Mouse (Mus musculus): Measurements from ENCODE around the gene Tenm4.

The Tenm4 gene

GRCm38 (mm10) chr7:96842477-96843255, 671.6 kb downstream of the Tenm4 start:
- no peak for DNase-seq (ENCODE audit: low read depth, low spot score)

GRCm38 (mm10) chr7:96844104-96844894, 673.3 kb downstream of the Tenm4 start:
- no peak for DNase-seq (ENCODE audit: low read depth, low spot score)

- no peak for DNase-seq (ENCODE audit: low read depth, low spot score)
These were observed 681.7 kb downstream of the Tenm4 start for GRCm38 (mm10) chr7:96852781-96853180.

- DNase-seq (ENCODE audit: low read depth, low spot score), result peak; percentile 76
These were observed 684.9 kb downstream of the Tenm4 start for GRCm38 (mm10) chr7:96855867-96856406.

GRCm38 (mm10) chr7:96856518-96856917, 685.5 kb downstream of the Tenm4 start:
- no peak for DNase-seq (ENCODE audit: low read depth, low spot score)

- no peak for DNase-seq (ENCODE audit: low read depth, low spot score)
These were observed 688.0 kb downstream of the Tenm4 start for GRCm38 (mm10) chr7:96859077-96859476.

GRCm38 (mm10) chr7:96859684-96860083, 688.6 kb downstream of the Tenm4 start:
- DNase-seq (ENCODE audit: low read depth, low spot score), result no peak

GRCm38 (mm10) chr7:96860650-96861049, 689.6 kb downstream of the Tenm4 start:
- DNase-seq (ENCODE audit: low read depth, low spot score), result no peak

- no peak for DNase-seq (ENCODE audit: low read depth, low spot score)
These were observed 694.1 kb downstream of the Tenm4 start for GRCm38 (mm10) chr7:96864894-96865722.

GRCm38 (mm10) chr7:96869079-96869810, 698.2 kb downstream of the Tenm4 start:
- DNase-seq (ENCODE audit: low read depth, low spot score), result no peak

- peak; percentile 73 for DNase-seq (ENCODE audit: low read depth, low spot score)
These were observed 699.4 kb downstream of the Tenm4 start for GRCm38 (mm10) chr7:96870473-96870872.

GRCm38 (mm10) chr7:96871031-96871430, 700.0 kb downstream of the Tenm4 start:
- no peak for DNase-seq (ENCODE audit: low read depth, low spot score)

- peak; percentile 89 for DNase-seq (ENCODE audit: low read depth, low spot score)
These were observed 707.6 kb downstream of the Tenm4 start for GRCm38 (mm10) chr7:96878511-96879276.

GRCm38 (mm10) chr7:96879593-96879992, 708.5 kb downstream of the Tenm4 start:
- DNase-seq (ENCODE audit: low read depth, low spot score), result peak; percentile 79

- DNase-seq (ENCODE audit: low read depth, low spot score), result no peak
These were observed 709.3 kb downstream of the Tenm4 start for GRCm38 (mm10) chr7:96880221-96880944.

- no peak for DNase-seq (ENCODE audit: low read depth, low spot score)
These were observed 712.3 kb downstream of the Tenm4 start for GRCm38 (mm10) chr7:96883297-96883696.

GRCm38 (mm10) chr7:96887088-96887654, 716.1 kb downstream of the Tenm4 start:
- no peak for DNase-seq (ENCODE audit: low read depth, low spot score)

- no peak for DNase-seq (ENCODE audit: low read depth, low spot score)
These were observed 718.3 kb downstream of the Tenm4 start for GRCm38 (mm10) chr7:96889061-96890034.
